Mouse (Mus musculus) urinary bladder, adult 18-20 months (tissue): Measurements from ENCODE around the gene Gm11213.

Experiments
- DNase-seq, 2 experiments: peaks; one replicate each; pipeline ENCODE4 v3.0.0; 2022; ENCODE audit warnings: low spot score in 2 of 2, mixed read lengths in 2 of 2

Gm11213 gene

GRCm38 (mm10) chr4:63604945-63605344, at the start of gene Gm11213:
TSS of gene Gm11213 (minus strand) at chr4:63605261.
- DNase-seq, result no peak

GRCm38 (mm10) chr4:63654381-63654780, 49.3 kb upstream of the Gm11213 start:
- no peak for DNase-seq

- no peak for DNase-seq
These were observed 39.1 kb upstream of the Gm11213 start for GRCm38 (mm10) chr4:63643956-63644726.

GRCm38 (mm10) chr4:63639842-63640241, 34.8 kb upstream of the Gm11213 start:
- DNase-seq, result no peak

- DNase-seq, result no peak
These were observed 33.5 kb upstream of the Gm11213 start for GRCm38 (mm10) chr4:63638603-63639002.

- no peak for DNase-seq
These were observed 28.1 kb upstream of the Gm11213 start for GRCm38 (mm10) chr4:63633181-63633580.

GRCm38 (mm10) chr4:63627111-63627510, 22.1 kb upstream of the Gm11213 start:
- no peak for DNase-seq

GRCm38 (mm10) chr4:63625563-63626080, 20.6 kb upstream of the Gm11213 start:
- DNase-seq, result no peak

- DNase-seq, result no peak
These were observed 17.3 kb upstream of the Gm11213 start, which contains the start of gene Tex48 for GRCm38 (mm10) chr4:63622378-63622835. TSS of gene Tex48 (minus strand) at chr4:63622428.

GRCm38 (mm10) chr4:63621861-63622260, 16.8 kb upstream of the Gm11213 start:
- DNase-seq, result no peak

- no peak for DNase-seq
These were observed 3.3 kb upstream of the Gm11213 start for GRCm38 (mm10) chr4:63608391-63608790.

- DNase-seq, result no peak
These were observed 907 bp upstream of the Gm11213 start for GRCm38 (mm10) chr4:63605968-63606367.

GRCm38 (mm10) chr4:63605545-63605944, 484 bp upstream of the Gm11213 start:
- DNase-seq, result no peak

GRCm38 (mm10) chr4:63601263-63601662, 3.8 kb downstream of the Gm11213 start:
- no peak for DNase-seq

GRCm38 (mm10) chr4:63600786-63601185, 4.3 kb downstream of the Gm11213 start:
- no peak for DNase-seq

- DNase-seq, result no peak
These were observed 9.1 kb downstream of the Gm11213 start for GRCm38 (mm10) chr4:63596010-63596409.

GRCm38 (mm10) chr4:63595259-63595658, 9.8 kb downstream of the Gm11213 start:
- DNase-seq, result no peak

GRCm38 (mm10) chr4:63594459-63595110, 10.5 kb downstream of the Gm11213 start:
- DNase-seq, result no peak

GRCm38 (mm10) chr4:63590538-63590937, 14.5 kb downstream of the Gm11213 start:
- DNase-seq, result no peak

GRCm38 (mm10) chr4:63589987-63590386, 15.1 kb downstream of the Gm11213 start:
- DNase-seq, result no peak

GRCm38 (mm10) chr4:63586240-63586639, 18.8 kb downstream of the Gm11213 start:
- DNase-seq, result no peak

- no peak for DNase-seq
These were observed 19.8 kb downstream of the Gm11213 start for GRCm38 (mm10) chr4:63585216-63585615.

- no peak for DNase-seq
These were observed 22.5 kb downstream of the Gm11213 start for GRCm38 (mm10) chr4:63582580-63582979.
